Mouse (Mus musculus): ENCODE results near the gene Timm8b. TPM values are rescaled to one million over a fixed set of nuclear protein-coding genes. Genes with fewer than 3 reads are reported as not detected.

Timm8b gene
- total RNA-seq (2015; ENCODE audit: low replicate concordance) (21.1 and 27.1 TPM in 2 replicates), total RNA-seq (2017; ENCODE audit: low replicate concordance) (27.5 and 70.9 TPM in 2 replicates)

DNA sequence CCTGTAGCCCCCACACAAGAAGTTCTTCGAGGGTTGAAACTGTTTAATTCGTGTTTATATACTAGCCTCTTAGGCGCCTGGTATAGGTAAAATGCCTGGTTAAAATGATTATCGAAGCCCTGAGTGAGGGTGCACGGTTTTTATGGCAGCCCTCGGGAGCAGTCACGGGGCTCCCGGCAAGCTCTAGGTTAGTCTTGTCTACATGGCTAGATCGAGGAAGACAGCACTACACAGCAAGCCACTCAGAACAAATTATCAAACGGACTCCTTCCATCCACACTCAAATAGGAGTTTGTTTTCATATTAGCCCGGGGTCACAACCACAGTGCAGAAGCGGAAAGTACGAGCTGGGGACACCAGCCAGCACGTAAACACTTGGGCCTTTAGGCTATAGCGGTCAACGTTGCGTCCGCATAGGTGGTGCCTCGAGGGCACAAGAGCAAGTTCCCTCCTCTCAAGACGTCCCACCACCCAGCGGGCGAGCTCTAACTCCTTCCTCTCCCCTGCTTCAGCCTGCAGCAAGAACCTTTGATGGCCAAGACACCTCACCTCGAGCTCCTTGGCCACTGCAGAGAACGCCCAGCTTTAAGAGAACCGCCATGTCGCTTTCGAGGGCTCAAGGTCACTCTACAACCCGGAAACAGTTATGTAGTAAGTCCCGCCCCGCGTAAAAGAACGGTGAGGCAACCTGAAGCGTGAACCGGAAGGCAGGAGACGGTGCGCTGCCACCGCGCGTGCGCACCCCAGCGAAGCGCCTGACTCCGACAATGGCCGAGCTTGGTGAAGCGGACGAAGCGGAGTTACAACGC is at the start of gene Timm8b, which contains the start of gene Sdhd:
Gene Timm8b (plus strand): TSS at position 722 of the 809 bp plus-strand sequence.
Gene Sdhd (minus strand): TSS at position 624 of the 809 bp plus-strand sequence.
- peak; percentile 97 for ATAC-seq (replicated peaks; ENCODE audit: low FRiP score, poor library complexity, severe bottlenecking)

DNA sequence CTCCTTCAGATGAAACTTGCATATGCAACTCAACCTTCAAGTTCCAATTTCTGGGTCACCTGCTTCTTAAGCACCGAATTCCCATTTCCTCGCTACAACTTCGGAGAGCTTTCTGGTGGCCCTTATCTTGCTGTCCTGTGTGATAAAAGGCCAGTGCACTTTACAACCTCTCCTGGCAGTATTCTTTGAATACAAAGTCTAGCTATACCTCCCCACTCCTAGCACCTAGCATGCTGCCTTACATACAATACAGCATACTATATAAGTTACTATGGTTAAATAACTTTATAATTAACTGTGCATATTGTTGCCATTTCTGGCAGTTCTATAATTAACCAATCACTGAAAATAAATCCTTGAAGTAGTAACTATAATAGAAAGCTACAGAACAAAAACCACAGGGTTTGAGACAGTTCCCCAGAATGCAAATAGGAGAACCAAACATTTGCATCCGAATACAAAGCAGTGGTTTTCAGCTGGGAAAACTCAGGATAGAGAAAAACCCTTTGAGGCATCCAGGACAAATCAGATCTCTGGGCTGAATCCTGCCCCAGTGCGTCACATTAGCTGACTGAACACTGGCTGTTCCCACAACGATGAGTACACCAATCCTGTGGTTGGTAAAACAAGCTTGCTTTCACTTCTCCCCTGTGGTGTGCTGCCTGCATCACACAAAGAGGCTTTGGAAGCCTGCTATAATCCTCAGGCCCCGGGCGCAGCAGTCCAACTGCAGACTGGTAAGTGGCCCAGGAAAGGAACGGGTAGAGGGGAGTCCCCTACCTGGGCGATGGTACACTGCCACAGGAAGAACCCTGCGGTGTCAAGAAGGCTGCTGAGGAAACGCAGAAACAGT is 49.2 kb upstream of the Timm8b start, which contains the start of gene Il18:
Gene Il18 (plus strand): TSS at position 587 of the 853 bp plus-strand sequence.
- no peak for ATAC-seq (replicated peaks; ENCODE audit: low FRiP score, poor library complexity, severe bottlenecking)

DNA sequence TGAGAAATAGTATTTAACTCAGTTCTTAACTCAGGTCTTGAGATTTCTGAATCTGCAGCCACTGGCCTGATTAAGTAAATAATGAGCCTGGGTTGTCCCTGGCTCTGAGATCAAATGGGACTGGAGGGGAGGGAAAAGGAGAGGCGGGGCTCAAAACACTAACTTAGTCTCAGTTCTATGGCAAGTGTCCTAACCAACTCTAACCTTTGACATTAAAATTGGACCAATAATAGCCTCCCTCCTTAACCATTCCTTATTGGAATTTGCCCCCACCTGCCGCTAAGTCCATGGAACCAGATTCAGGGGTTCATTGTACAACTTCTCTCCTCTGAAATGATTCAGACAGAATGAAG is 48.6 kb upstream of the Timm8b start, which contains the start of gene Bco2:
Gene Bco2 (minus strand): TSS at position 88 of the 353 bp plus-strand sequence.
- ATAC-seq (replicated peaks; ENCODE audit: low FRiP score, poor library complexity, severe bottlenecking), result no peak

DNA sequence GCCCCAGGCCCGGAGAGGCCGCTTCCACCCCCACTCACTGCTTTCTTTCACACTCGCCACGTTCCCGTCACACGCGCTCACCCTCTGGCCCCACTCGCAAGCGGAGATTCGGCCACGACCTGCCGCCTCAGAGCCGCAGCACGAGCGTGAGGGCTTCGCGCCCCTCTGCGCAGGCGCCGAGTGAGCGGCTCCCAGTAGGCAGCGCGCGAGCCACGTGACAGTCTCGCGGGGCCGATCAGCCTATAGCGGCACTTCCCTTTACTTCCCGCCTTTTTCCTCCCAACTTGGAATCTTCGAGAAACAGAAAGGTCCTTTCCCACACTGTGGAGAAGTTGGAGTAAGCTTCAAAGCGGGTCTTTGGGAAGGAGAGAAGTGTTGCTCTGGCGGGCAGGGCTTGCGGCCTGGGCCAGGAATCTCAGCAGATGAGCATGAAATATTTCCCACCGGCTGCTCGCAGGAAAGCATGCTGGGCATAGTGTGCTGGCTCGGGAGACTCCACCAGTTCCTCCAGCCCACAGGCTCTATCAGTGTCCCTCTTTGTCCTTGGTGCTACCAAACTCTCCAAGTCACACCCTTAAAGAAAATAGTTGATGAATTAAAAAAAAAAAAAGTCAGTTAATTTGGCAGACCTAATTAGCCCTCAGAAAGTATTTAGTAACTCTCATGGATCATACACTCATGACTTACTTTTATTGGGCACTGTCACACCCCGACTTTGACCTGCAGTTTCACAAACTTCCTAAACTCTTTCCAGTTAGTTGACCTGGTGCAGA is 42.4 kb upstream of the Timm8b start, which contains the start of gene Tex12:
Gene Tex12 (minus strand): TSS at position 181 of the 773 bp plus-strand sequence.
- ATAC-seq (replicated peaks; ENCODE audit: low FRiP score, poor library complexity, severe bottlenecking), result no peak

DNA sequence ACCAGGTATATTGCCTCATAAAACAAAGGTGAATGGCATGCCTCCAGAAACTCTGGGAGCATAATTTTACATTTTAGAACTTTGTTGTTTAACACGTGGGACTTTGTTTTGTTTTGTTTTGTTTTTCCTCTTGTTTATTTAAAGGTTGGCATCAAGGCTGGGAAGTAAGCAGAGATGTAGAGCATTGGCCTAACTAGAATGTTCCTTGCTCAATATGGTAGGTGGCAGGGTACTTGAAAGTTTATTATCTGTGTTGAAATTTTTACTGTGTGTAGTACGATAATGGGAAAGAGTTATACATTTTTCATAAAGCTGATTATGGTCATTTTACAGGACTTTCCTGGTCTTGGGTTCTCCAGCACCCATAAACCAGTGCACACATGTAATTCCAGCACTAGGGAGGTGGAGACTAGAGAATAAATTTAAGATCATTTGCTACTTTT is 41.8 kb upstream of the Timm8b start:
- ATAC-seq (replicated peaks; ENCODE audit: low FRiP score, poor library complexity, severe bottlenecking), result no peak

DNA sequence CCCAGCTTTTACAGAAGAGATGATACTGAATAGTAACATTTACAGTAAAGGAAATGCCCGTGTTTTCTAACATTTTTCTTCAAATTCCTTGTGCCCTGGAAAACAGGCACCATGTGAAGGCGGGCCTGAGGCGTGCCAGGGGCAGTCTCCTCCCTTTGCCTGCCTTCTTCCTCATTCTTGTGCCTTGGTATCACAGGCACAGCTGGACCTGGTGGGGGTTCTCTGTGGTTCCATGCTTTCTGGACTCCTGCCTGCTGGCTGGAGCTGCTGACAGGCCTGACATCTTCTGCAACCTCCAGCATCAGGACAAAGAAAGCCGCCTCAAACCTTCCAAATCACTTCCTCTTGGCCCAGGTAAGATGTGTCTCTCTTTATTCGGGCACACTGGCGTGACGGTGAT is 38.5 kb upstream of the Timm8b start:
- no peak for ATAC-seq (replicated peaks; ENCODE audit: low FRiP score, poor library complexity, severe bottlenecking)

DNA sequence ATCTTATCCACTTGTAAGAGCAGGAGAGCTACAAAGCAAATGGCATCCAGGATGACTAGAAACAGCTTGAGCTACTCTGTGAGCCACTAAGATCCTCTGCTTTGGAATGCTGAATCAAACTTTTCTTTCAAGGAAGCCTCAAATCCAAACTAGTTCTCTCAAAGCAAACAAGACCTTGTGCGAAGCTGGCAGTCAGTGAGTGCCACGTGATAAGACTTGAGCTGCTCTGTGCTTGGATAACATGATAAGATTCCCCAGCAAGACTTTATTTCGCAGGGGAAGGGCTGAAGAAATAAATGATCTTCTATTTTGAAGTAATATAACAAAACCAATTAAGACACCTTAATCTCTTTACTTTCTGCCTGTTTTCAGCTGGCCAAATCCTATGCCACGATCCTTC is 37.8 kb upstream of the Timm8b start:
- no peak for ATAC-seq (replicated peaks; ENCODE audit: low FRiP score, poor library complexity, severe bottlenecking)

DNA sequence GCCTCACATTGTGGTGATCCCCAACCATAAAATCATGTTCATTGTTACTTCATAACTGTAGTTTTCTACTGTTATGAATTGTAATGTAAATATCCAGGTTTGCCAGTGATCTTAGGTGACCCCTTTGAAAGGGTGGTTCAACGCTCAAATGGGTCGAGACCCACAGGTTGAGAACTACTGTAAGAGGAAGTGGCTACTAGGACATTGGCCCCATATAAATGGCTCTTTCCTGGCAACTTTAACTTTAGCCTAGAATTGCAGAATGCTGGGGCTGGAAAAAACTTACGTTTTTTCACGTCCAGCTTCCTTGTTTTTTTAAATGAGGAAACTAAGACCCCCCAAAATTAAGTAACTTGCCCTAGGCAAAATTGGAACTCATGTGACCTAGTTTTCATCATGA is 36.3 kb upstream of the Timm8b start:
- no peak for ATAC-seq (replicated peaks; ENCODE audit: low FRiP score, poor library complexity, severe bottlenecking)

DNA sequence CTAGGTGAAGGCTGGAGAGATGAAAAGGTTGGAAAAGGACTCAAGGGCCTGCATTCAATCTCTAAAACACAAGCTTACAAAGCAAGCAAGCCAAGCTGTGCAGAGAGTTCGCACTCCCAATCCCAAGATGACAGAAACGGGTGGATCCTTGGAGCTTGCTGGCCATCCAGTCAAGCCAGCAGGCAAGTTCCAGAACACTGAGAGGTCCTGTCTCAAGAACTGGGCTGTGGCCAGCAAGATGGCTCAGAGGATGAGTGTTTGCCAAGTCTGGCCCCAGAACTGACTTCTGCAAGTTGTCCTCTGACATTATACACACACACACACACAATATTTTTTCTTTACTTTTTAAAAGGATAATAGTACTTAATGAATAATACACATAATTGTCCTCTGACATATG is 35.8 kb upstream of the Timm8b start:
- no peak for ATAC-seq (replicated peaks; ENCODE audit: low FRiP score, poor library complexity, severe bottlenecking)

DNA sequence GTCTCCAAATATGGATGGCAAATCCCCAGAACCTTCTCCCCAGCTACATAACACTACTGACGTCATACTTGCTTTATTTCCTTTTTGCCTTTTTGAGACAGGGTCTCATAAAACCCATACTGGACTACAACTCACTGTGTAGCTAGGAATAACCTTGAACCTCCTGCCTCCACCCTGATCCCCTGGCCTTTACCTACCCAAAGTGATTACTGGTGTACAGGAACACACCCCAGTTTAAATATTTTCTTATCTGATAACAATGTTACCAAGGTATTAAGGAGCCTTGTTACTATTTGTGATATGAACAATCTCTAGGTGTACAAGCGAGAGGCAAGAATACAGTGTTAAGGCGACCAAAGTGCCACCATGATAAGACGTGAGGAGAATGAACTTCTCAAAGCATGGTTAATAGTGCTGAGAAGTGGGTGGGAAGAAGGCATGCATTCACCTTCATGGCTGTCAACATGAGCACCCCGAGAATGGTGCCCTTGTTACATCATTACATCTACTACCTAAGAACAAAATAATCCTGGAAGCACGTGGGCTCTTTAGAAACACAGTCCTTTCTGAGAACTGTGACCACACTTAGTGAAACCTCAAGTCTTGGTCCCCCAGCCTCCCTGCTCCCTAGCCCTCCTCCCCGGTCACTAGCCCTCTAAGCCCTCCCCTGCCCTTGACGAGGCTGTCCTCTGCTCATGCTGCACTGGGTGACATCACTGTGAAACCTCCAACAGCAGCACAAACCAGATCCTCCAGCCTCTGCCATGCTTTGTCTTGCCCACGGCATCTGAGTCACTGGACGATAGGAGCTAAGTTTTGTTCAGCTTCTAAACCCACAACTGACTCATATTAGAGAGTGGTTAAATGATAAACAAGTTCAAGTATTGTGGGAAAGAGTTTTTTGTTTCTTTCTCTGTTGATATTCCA is 33.8 kb upstream of the Timm8b start:
- no peak for ATAC-seq (replicated peaks; ENCODE audit: low FRiP score, poor library complexity, severe bottlenecking)

DNA sequence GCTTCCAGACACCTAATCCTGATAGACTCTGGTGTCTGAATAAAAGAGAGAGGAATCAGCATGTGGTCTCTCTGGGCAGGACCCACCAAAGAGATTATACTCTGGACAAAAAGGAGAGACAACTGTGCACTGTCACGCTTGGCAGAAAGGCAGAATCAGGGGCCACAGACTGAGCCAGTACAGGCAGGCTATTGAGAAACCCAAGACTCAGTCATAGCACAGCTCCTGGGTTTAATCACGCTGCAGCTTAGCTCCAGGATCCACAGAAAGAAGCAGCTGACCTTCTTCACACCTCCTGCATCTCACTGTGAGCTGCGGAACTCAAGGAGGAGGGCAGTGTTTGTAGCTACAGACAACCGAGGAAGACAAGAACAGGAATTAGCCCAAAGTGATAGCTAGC is 23.3 kb upstream of the Timm8b start:
- ATAC-seq (replicated peaks; ENCODE audit: low FRiP score, poor library complexity, severe bottlenecking), result no peak

DNA sequence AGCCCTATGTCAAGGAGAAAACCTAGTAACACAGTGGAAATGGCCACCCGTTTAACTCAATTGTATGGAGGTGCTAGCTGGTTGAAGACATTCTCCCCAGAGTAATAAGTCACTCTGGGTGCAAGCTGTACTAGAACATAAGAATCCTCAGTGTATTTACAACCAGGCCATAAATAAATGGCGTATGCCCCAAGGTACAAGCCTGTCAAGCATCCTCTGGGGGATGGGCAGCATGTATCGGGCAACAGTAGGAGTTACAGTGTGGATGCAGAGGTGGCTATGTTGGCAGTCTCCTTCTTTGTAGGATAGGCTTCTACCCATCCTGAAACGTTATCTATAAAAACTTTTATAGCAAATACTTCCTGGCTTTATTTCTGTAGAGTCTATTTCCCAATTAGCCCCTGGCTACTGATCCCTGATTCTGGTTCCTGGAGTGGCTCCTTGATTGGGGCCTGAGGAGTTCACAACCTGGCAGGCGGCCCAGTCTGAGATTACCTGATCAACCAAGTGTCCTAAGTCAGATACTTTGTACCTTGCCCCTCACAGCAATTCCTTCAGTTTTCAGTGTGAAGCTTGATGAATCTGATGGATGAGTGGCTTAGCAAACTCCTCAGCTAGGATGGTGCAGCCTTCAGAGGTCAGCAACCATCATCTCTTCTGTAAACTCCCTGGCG is 18.4 kb upstream of the Timm8b start:
- ATAC-seq (replicated peaks; ENCODE audit: low FRiP score, poor library complexity, severe bottlenecking), result no peak

DNA sequence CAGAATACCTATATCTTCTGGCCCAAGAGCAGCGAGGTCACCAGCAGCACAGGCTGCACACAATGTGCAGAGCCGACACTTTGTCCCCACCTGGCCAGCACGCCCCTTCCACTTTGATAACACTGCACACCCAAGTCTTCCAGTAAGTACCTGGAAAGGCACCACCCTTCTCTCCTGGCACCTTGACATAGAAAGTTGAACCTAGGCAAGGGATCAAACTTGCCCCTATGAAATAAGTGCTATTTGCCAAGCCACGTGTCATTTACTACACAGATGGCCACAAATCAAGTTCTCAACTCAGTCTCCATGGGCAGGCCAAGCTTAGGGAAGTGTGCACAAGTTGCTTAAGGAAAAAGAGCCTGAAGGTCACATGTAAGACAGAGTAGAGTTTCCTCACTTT is 16.8 kb upstream of the Timm8b start:
- ATAC-seq (replicated peaks; ENCODE audit: low FRiP score, poor library complexity, severe bottlenecking), result no peak

DNA sequence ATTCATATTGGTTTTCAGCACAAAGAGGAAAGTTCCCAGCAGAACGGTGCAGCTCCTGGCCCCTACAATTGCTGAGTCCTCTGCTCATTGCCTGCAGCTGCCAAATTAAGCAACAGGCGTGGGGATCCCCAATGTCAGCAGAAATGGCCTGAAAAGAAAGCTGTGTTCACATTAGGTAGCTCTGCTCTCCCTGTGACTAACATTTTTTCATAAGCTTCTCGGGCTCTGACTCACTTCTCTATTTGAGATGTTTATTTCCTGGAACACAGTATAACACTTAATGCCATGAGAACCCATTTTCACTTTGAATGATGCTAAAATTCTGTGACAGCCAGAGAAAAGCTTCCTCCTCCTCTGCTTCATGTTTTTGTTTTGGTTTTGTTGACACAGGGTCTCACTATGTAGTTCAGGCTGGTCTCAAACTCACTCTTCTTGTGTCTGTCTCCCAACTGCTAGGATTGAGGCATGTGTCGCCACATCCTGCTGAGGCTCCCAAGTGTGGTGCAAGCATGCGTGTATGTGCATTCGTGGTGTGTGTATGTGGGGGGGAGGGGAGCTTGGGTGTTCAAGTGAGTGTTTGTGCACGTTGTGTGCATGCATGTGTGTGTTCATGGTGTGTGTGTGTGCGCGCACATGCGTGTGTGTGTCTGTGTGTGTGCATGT is 12.7 kb upstream of the Timm8b start:
- ATAC-seq (replicated peaks; ENCODE audit: low FRiP score, poor library complexity, severe bottlenecking), result no peak

DNA sequence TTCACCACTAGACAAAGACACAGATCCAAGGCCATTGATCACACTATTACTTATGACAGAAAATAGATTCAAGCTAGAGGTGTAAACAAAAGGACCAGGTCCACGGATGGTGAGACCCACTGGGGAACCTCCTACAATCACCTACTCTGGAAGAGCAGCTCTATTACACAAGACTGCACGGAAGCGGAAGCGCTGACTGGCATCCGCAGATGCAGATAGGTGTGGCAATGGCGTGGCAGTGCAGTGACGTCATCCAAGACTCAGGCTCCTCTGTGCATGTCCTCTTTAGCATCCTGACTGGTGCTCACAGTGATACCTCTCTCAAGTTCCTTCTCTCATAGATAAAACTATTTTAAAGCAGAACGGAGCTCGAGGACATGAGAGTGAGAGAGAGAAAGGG is 10.8 kb upstream of the Timm8b start:
- ATAC-seq (replicated peaks; ENCODE audit: low FRiP score, poor library complexity, severe bottlenecking), result no peak

DNA sequence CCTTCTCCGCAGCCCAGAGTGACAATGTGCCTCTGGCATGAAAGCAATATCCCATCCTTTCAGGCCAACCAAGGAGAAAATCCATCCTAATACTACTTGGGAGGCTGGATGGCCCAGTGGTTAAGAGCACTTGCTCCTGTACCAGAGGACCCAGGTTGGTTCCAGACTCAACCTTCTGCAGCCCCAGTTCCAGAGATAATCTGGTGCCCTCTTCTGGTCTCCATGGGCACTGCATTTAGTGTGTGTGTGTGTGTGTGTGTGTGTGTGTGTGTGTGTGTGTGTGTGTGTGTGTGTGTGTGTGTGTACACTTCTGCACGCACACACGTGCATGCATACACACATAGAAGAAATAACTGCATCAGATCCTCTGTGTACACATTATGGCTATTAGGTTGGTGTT is 10.2 kb upstream of the Timm8b start:
- peak; percentile 79 for ATAC-seq (replicated peaks; ENCODE audit: low FRiP score, poor library complexity, severe bottlenecking)

DNA sequence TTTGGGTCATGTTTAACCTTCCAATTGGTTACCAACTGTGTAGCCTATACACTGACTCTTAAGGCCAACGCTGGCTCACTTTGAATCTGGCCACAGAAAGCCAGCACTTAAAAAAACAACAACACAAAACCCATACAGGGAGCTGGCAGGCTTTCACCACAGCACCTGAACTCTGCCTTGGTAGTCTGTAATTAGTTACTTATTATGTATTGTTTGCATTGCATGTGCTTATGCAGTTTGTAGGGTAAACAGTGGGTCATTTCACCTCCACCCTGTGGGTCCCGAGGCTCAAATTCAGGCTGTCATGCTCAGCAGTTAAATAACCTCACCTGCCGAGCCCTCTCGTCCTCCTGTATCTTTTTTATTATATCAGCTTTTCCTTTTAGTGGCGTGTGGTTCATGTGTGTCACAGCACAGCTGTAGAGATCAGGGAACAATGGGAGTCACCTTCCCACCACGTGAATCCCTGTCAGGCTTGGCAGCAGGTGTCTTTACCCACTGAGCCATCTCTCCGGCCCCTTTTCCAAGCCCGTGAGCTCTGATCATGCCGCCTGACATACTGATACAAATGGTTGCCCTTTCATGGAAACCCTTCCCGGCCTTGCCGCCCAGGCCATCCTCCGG is 8.8 kb upstream of the Timm8b start:
- ATAC-seq (replicated peaks; ENCODE audit: low FRiP score, poor library complexity, severe bottlenecking), result no peak
